Mouse (Mus musculus) heart, embryonic 15.5 days (tissue): ENCODE measurements around the gene Thsd4. TPM values are rescaled to one million over a fixed set of nuclear protein-coding genes. Genes with fewer than 3 reads are reported as not detected.

Experiments used
- ATAC-seq: fragments of 200-750 bp; cut with Nextera tagmentation; replicated peaks from 2 replicates; pipeline ENCODE4 v1.8.0; 2017; ENCODE audit warnings: low read depth, moderate TSS enrichment; ENCODE audit not compliant: insufficient number of reproducible peaks, insufficient read depth, low FRiP score
- H3K27ac ChIP-seq: fragments of 300-500 bp; sonication (generic); 2 replicates; pipeline ENCODE4 v1.5.1; 2015; ENCODE audit warnings: mild to moderate bottlenecking, inconsistent platforms
- H3K27me3 ChIP-seq: fragments of 300-500 bp; sonication (generic); 2 replicates; pipeline ENCODE4 v1.6.1; 2015; ENCODE audit warnings: inconsistent platforms
- H3K36me3 ChIP-seq: fragments of 300-500 bp; sonication (generic); 2 replicates; pipeline ENCODE4 v1.6.1; 2015; ENCODE audit warnings: mild to moderate bottlenecking, inconsistent platforms
- H3K4me1 ChIP-seq: fragments of 300-500 bp; sonication (generic); replicated peaks from 2 replicates; pipeline ENCODE4 v1.6.1; 2015; ENCODE audit warnings: inconsistent platforms
- H3K4me2 ChIP-seq: fragments of 300-500 bp; sonication (generic); 2 replicates; pipeline ENCODE4 v1.6.1; 2015; ENCODE audit warnings: inconsistent platforms, mild to moderate bottlenecking, moderate library complexity
- H3K4me3 ChIP-seq: fragments of 300-500 bp; sonication (generic); 2 replicates; pipeline ENCODE4 v1.5.1; 2015; ENCODE audit warnings: mild to moderate bottlenecking, inconsistent platforms
- H3K9ac ChIP-seq: fragments of 300-500 bp; sonication (generic); 2 replicates; pipeline ENCODE4 v1.6.1; 2015; ENCODE audit warnings: mild to moderate bottlenecking, inconsistent platforms
- H3K9me3 ChIP-seq: fragments of 300-500 bp; sonication (generic); replicated peaks from 2 replicates; pipeline ENCODE4 v1.6.1; 2016; ENCODE audit warnings: inconsistent platforms
- WGBS: fragments of 180-500 bp; shearing (Covaris S2); methylation state at CpG from one replicate; pipeline ENCODE4 v1.1.7; 2015; ENCODE audit warnings: mixed read lengths; 5-methylcytosine and 5-hydroxymethylcytosine counted together
- polyA plus RNA-seq: library from polyadenylated mRNA; unstranded; fragments of >200 nt; fragmentation: Nextera tagmentation; extraction: Ambion mirVana; gene quantifications from 2 replicates; pipeline ENCODE4 v1.2.1, GENCODE M21; 2015

Gene Thsd4
- polyA plus RNA-seq, 1 experiment from 2014 or later: 7.5 TPM

- H3K4me2 ChIP-seq: 0 out of 2 replicates have a peak overlapping the region, but pooled peaks have one; percentile 7
- no peaks in the 10 kb centered on the region for H3K36me3 ChIP-seq
- H3K9me3 ChIP-seq: no peaks in the 10 kb centered on the region
- peak overlapping the region; percentile 28 for H3K27ac ChIP-seq
- H3K9ac ChIP-seq: no peak overlapping the region
- peaks cover 11% of the 10 kb centered on the region for H3K4me1 ChIP-seq
- 14% methylated on average over 4 of the region's 4 CpGs for WGBS
- no peak overlapping the region for H3K4me3 ChIP-seq
- no peaks in the 10 kb centered on the region for H3K27me3 ChIP-seq
- no peak; the same call in 1 of the 2 replicates for ATAC-seq
Observed at GRCm38 (mm10) chr9:60482165-60482564, 39.7 kb downstream of the Thsd4 start.

GRCm38 (mm10) chr9:60480052-60480451, 41.8 kb downstream of the Thsd4 start:
- Histone ChIP-seq H3K4me1 (peaks cover 11% of the 10 kb centered on the region), H3K36me3 (no peaks in the 10 kb centered on the region), H3K4me2 (no peak overlapping the region), H3K4me3 (no peak overlapping the region), H3K9me3 (no peaks in the 10 kb centered on the region), H3K27ac (no peak overlapping the region), H3K27me3 (no peaks in the 10 kb centered on the region), H3K9ac (no peak overlapping the region)
- ATAC-seq: no peak
- 81% methylated on average over 3 of the region's 3 CpGs for WGBS

GRCm38 (mm10) chr9:60478806-60479205, 43.0 kb downstream of the Thsd4 start:
- H3K9ac ChIP-seq: no peak overlapping the region
- no peaks in the 10 kb centered on the region for H3K36me3 ChIP-seq
- peak overlapping the region; percentile 42; the same call in 1 of the 2 replicates for H3K27ac ChIP-seq
- no peak overlapping the region for H3K4me3 ChIP-seq
- H3K4me2 ChIP-seq: no peak overlapping the region
- peaks cover 11% of the 10 kb centered on the region for H3K4me1 ChIP-seq
- WGBS: 64% methylated on average over 6 of the region's 6 CpGs
- ATAC-seq: no peak
- H3K9me3 ChIP-seq: no peaks in the 10 kb centered on the region
- no peaks in the 10 kb centered on the region for H3K27me3 ChIP-seq

- H3K4me2 ChIP-seq: 0 out of 2 replicates have a peak overlapping the region, but pooled peaks have one; percentile 38
- no peak overlapping the region for H3K4me3 ChIP-seq
- peak; percentile 80 for ATAC-seq
- no peaks in the 10 kb centered on the region for H3K9me3 ChIP-seq
- H3K9ac ChIP-seq: no peak overlapping the region
- no peaks in the 10 kb centered on the region for H3K36me3 ChIP-seq
- H3K4me1 ChIP-seq: peaks cover 11% of the 10 kb centered on the region
- H3K27me3 ChIP-seq: no peaks in the 10 kb centered on the region
- H3K27ac ChIP-seq: peak overlapping the region; percentile 24
- 23% methylated on average over 14 of the region's 14 CpGs for WGBS
Observed at GRCm38 (mm10) chr9:60477991-60478750, 43.7 kb downstream of the Thsd4 start.

GRCm38 (mm10) chr9:60460010-60460982, 61.5 kb downstream of the Thsd4 start:
- no peak for ATAC-seq
- no peaks in the 10 kb centered on the region for H3K27me3 ChIP-seq
- 88% methylated on average over 13 of the region's 13 CpGs for WGBS

GRCm38 (mm10) chr9:60458468-60458962, 63.3 kb downstream of the Thsd4 start:
- Histone ChIP-seq H3K4me3 (no peak overlapping the region), H3K4me1 (peaks cover 10% of the 10 kb centered on the region), H3K9ac (no peak overlapping the region), H3K9me3 (no peaks in the 10 kb centered on the region), H3K27ac (no peak overlapping the region), H3K36me3 (no peaks in the 10 kb centered on the region), H3K4me2 (no peak overlapping the region; the same call in 1 of the 2 replicates), H3K27me3 (no peaks in the 10 kb centered on the region)
- WGBS: 53% methylated on average over 14 of the region's 14 CpGs
- no peak for ATAC-seq

More at GRCm38 (mm10) chr9:60460010-60460982, 61.5 kb downstream of the Thsd4 start:
- no peaks in the 10 kb centered on the region for H3K36me3 ChIP-seq
- no peak overlapping the region for H3K4me3 ChIP-seq
- H3K4me2 ChIP-seq: no peak overlapping the region
- H3K9ac ChIP-seq: no peak overlapping the region
- H3K4me1 ChIP-seq: peaks cover 10% of the 10 kb centered on the region
- no peak overlapping the region for H3K27ac ChIP-seq
- no peaks in the 10 kb centered on the region for H3K9me3 ChIP-seq

GRCm38 (mm10) chr9:60457359-60458210, 64.3 kb downstream of the Thsd4 start:
- no peak overlapping the region for H3K4me3 ChIP-seq
- no peak overlapping the region for H3K9ac ChIP-seq
- no peak overlapping the region for H3K27ac ChIP-seq
- 51% methylated on average over 18 of the region's 18 CpGs for WGBS
- no peaks in the 10 kb centered on the region for H3K36me3 ChIP-seq
- ATAC-seq: 0 out of 2 replicates have a peak, but pooled peaks have one; percentile 40
- H3K9me3 ChIP-seq: no peaks in the 10 kb centered on the region
- no peaks in the 10 kb centered on the region for H3K27me3 ChIP-seq
- peak overlapping the region; percentile 39; the same call in 1 of the 2 replicates for H3K4me2 ChIP-seq
- peaks cover 10% of the 10 kb centered on the region for H3K4me1 ChIP-seq

GRCm38 (mm10) chr9:60456651-60457050, 65.2 kb downstream of the Thsd4 start:
- H3K4me3 ChIP-seq: no peak overlapping the region
- no peak overlapping the region for H3K9ac ChIP-seq
- no peaks in the 10 kb centered on the region for H3K36me3 ChIP-seq
- H3K9me3 ChIP-seq: no peaks in the 10 kb centered on the region
- H3K27ac ChIP-seq: no peak overlapping the region
- WGBS: 51% methylated on average over 5 of the region's 5 CpGs
- peaks cover 10% of the 10 kb centered on the region for H3K4me1 ChIP-seq
- no peak for ATAC-seq
- no peak overlapping the region for H3K4me2 ChIP-seq
- no peaks in the 10 kb centered on the region for H3K27me3 ChIP-seq

- Histone ChIP-seq H3K9ac (no peak overlapping the region), H3K4me2 (no peak overlapping the region), H3K27me3 (no peaks in the 10 kb centered on the region), H3K27ac (no peak overlapping the region), H3K9me3 (no peaks in the 10 kb centered on the region), H3K36me3 (no peaks in the 10 kb centered on the region), H3K4me1 (peaks cover 11% of the 10 kb centered on the region), H3K4me3 (no peak overlapping the region)
- 68% methylated on average over 13 of the region's 13 CpGs for WGBS
- no peak for ATAC-seq
Observed at GRCm38 (mm10) chr9:60454406-60455076, 67.3 kb downstream of the Thsd4 start.

- Histone ChIP-seq H3K27me3 (no peaks in the 10 kb centered on the region), H3K4me2 (no peak overlapping the region), H3K36me3 (no peaks in the 10 kb centered on the region), H3K9ac (no peak overlapping the region), H3K9me3 (no peaks in the 10 kb centered on the region), H3K27ac (no peak overlapping the region), H3K4me3 (no peak overlapping the region), H3K4me1 (peaks cover 18% of the 10 kb centered on the region)
- WGBS: 64% methylated on average over 3 of the region's 3 CpGs
- no peak for ATAC-seq
Observed at GRCm38 (mm10) chr9:60449498-60449897, 72.3 kb downstream of the Thsd4 start.
